Mouse (Mus musculus): ENCODE data around the gene Rap1b.

DNA sequence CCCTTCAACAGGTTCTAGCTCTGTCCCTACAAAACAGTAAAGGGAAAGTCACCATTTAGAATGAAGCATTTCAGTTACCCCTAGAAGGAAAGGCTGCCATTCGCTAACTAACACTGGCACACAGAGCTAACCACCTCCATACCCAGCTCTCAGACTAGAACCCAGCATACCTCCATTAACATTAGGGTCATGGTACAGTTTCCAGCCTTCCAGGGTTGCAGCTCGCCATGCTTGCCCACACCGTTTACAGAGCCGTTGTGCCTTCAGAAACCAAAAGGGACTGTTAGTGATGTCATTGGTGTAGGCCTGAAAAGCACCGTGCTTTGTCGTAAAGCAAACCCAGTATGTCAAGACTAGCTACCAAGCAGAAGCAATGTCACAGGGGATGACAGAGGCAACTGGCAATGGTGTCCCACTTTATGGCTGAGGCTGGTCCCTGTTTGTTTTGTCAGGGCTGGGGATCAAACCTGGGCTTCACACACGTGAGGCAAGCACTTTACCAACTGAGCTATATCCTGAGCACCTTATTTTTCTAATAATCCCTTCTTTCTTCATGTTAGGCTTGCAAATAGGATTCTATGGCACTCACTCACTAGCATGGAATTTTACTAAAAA lies 72.6 kb downstream of the Rap1b start:
- TF ChIP-seq POLR2A (IDR thresholded peaks at IDR 0.05; ENCODE audit: low read depth, low read length) (no peak), CTCF (IDR thresholded peaks at IDR 0.05; ENCODE audit: extremely low read depth, insufficient read length, insufficient replicate concordance, low read depth, low read length) (no peak)
